Mouse (Mus musculus) kidney, adult 2 months (tissue): ENCODE results near the gene Foxr1. TPM values are rescaled to one million over a fixed set of nuclear protein-coding genes. Genes with fewer than 3 reads are reported as not detected.

Experiments used
- DNase-seq: peaks from one replicate; pipeline ENCODE4 v3.0.0; 2021
- H3K27ac ChIP-seq: fragments of 200-500 bp; 2 replicates; pipeline ENCODE4 v1.5.1; 2012; ENCODE audit warnings: low read depth, low read length, control low read depth, inconsistent platforms; ENCODE audit not compliant: insufficient read depth
- H3K27me3 ChIP-seq: fragments of 200-500 bp; replicated peaks from 2 replicates; pipeline ENCODE4 v1.6.1; 2012; ENCODE audit warnings: mild to moderate bottlenecking, moderate library complexity, low read length, inconsistent platforms; ENCODE audit not compliant: control insufficient read depth, insufficient read depth
- H3K36me3 ChIP-seq: fragments of 200-500 bp; 2 replicates; pipeline ENCODE4 v1.6.1; 2012; ENCODE audit warnings: mild to moderate bottlenecking, moderate library complexity, low read length, inconsistent platforms; ENCODE audit not compliant: control insufficient read depth, insufficient read depth
- H3K4me1 ChIP-seq: fragments of 200-500 bp; 2 replicates; pipeline ENCODE4 v1.6.1; 2011; ENCODE audit warnings: low read length; ENCODE audit not compliant: control insufficient read depth, insufficient read depth
- H3K4me3 ChIP-seq: fragments of 200-500 bp; 2 replicates; pipeline ENCODE4 v1.5.1; 2011; ENCODE audit warnings: mild to moderate bottlenecking, low read depth, low read length, control low read depth; ENCODE audit not compliant: insufficient read depth
- CTCF ChIP-seq: fragments of 200-500 bp; conservative IDR thresholded peaks from 2 replicates; pipeline ENCODE4 v1.5.1; 2011; ENCODE audit warnings: low read depth, mild to moderate bottlenecking, control low read depth, low read length, moderate library complexity, mixed read lengths; ENCODE audit not compliant: insufficient read depth, insufficient read length
- POLR2A ChIP-seq: fragments of 200-500 bp; IDR thresholded peaks from one replicate; pipeline ENCODE4 v1.6.1; 2011; ENCODE audit warnings: low read depth, low read length, control low read depth
- WGBS: fragments of 180-500 bp; shearing (Covaris S2); methylation state at CpG from one replicate; pipeline ENCODE4 v1.1.7; 2018; 5-methylcytosine and 5-hydroxymethylcytosine counted together
- polyA plus RNA-seq: library from polyadenylated mRNA; depleted of rRNA; stranded (reverse); fragments of >200 nt; gene quantifications from 2 replicates; pipeline ENCODE4 v1.2.3, GENCODE M21; 2012

Gene Foxr1
- polyA plus RNA-seq, 1 experiment: not detected

DNA sequence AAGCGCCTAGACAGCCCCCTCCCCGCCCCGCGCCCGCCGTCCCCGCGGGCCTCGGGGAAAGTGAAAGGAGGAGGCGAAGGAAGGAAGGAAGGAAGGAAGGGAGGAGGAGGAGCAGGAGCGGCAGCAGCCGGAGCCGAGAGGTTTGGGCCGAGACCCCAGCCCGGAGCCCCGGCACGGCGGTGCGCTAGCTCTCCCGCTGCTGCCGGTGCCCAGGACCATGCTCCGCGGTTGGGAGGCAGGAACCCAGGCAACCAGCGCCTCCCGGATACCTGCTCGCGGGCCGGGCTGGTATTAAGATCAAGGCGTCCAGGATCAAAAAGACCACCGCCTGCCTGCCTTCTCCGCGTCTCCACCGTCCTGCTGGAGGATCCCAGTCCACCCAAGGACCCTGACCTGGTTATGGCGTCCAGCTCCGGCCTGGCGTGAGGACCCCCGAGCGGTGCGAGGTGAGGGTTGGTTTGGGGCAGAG lies 42.1 kb upstream of the Foxr1 start:
- WGBS: under 1% methylated on average over 39 of the region's 39 CpGs
- no peak for TF ChIP-seq POLR2A
- TF ChIP-seq CTCF: no peak
- Histone ChIP-seq H3K27me3 (no peaks in the 10 kb centered on the region), H3K4me3 (peak overlapping the region; percentile 72), H3K4me1 (peaks cover 34% of the 10 kb centered on the region), H3K36me3 (no peaks in the 10 kb centered on the region), H3K27ac (peak overlapping the region; percentile 77)
- DNase-seq: peak; percentile 40

DNA sequence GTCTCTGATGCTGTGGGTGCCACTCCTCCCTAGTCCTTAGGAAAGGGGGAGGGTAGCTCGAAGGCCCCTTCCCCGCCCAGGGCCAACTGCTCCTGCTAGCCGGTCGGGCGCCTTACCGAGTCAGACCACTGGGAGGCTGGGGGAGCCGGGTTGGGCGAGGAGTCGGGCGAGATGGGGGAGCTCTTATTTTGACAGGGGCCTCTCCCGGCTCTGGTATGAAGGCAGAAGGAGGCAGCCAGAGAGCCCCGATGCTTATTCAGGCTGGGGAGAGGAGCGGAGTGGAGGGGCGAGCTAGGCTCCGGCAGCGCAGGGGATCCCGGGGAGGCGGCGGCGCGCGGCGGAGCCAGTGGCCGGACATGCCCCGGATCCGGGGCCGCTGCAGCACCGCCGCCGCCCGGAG lies 41.6 kb upstream of the Foxr1 start, which contains the start of gene Bcl9l:
Bcl9l (plus strand) TSS at position 274 of the 400 bp plus-strand sequence.
- Histone ChIP-seq H3K4me3 (peak within 1 kb of the TSS; percentile 72), H3K36me3 (no peaks in the 10 kb centered on the region), H3K4me1 (peaks cover 30% of the 10 kb centered on the region), H3K27ac (peak within 1 kb of the TSS; percentile 77), H3K27me3 (no peaks in the 10 kb centered on the region)
- peak; percentile 96 for DNase-seq
- TF ChIP-seq POLR2A: peak; percentile 82
- peak; percentile 61 for TF ChIP-seq CTCF
- WGBS: 1% methylated on average over 29 of the region's 31 CpGs

- no peak for DNase-seq
- 27% methylated on average over 3 of the region's 3 CpGs for WGBS
- Histone ChIP-seq H3K27me3 (no peaks in the 10 kb centered on the region), H3K4me1 (peaks cover 29% of the 10 kb centered on the region), H3K36me3 (no peaks in the 10 kb centered on the region), H3K4me3 (peak overlapping the region; percentile 72), H3K27ac (no peak overlapping the region)
- no peak for TF ChIP-seq CTCF
These were observed 41.2 kb upstream of the Foxr1 start for GRCm38 (mm10) chr9:44482112-44482511.

GRCm38 (mm10) chr9:44479628-44480428 lies 38.9 kb upstream of the Foxr1 start:
- H3K36me3 ChIP-seq: no peaks in the 10 kb centered on the region
- DNase-seq: peak; percentile 95
- no peak for TF ChIP-seq POLR2A
- peak; percentile 92 for TF ChIP-seq CTCF

GRCm38 (mm10) chr9:44478959-44479605 lies 38.1 kb upstream of the Foxr1 start:
- no peaks in the 10 kb centered on the region for H3K27me3 ChIP-seq
- H3K27ac ChIP-seq: peak overlapping the region; percentile 91
- TF ChIP-seq POLR2A: no peak
- TF ChIP-seq CTCF: no peak
- H3K36me3 ChIP-seq: no peaks in the 10 kb centered on the region
- peaks cover 4% of the 10 kb centered on the region; the same call in 1 of the 2 replicates for H3K4me1 ChIP-seq
- under 1% methylated on average over 29 of the region's 29 CpGs for WGBS
- DNase-seq: peak; percentile 88
- H3K4me3 ChIP-seq: peak overlapping the region; percentile 70

More at GRCm38 (mm10) chr9:44479628-44480428, 38.9 kb upstream of the Foxr1 start:
- peak overlapping the region; percentile 70 for H3K4me3 ChIP-seq
- H3K27ac ChIP-seq: peak overlapping the region; percentile 91
- WGBS: under 1% methylated on average over 26 of the region's 26 CpGs
- no peaks in the 10 kb centered on the region for H3K27me3 ChIP-seq
- peaks cover 9% of the 10 kb centered on the region for H3K4me1 ChIP-seq

- Histone ChIP-seq H3K27me3 (no peaks in the 10 kb centered on the region), H3K4me3 (peak overlapping the region; percentile 70), H3K36me3 (no peaks in the 10 kb centered on the region), H3K27ac (peak overlapping the region; percentile 73), H3K4me1 (peaks cover 4% of the 10 kb centered on the region; the same call in 1 of the 2 replicates)
- TF ChIP-seq CTCF (0 out of 2 replicates have a peak, but pooled peaks have one; percentile 1), POLR2A (no peak)
- DNase-seq: peak; percentile 78
- WGBS: under 1% methylated on average over 22 of the region's 27 CpGs
These were observed 37.4 kb upstream of the Foxr1 start for GRCm38 (mm10) chr9:44478229-44478921.
